Mouse (Mus musculus): ENCODE measurements at regions not wholly inside any gene's neighbourhood (a gene's known extent, or its start where the extent isn't known, plus 50 kb on each side); places are given as distances from the start of the nearest gene placed in this dataset.

- peak; percentile 4 for DNase-seq
Observed at GRCm38 (mm10) chrY:89267946-89268345, 215.3 kb downstream of the Gm21294 start.
